ENCODE assay signal across 9 mouse cellular contexts in the genomic region with DNA sequence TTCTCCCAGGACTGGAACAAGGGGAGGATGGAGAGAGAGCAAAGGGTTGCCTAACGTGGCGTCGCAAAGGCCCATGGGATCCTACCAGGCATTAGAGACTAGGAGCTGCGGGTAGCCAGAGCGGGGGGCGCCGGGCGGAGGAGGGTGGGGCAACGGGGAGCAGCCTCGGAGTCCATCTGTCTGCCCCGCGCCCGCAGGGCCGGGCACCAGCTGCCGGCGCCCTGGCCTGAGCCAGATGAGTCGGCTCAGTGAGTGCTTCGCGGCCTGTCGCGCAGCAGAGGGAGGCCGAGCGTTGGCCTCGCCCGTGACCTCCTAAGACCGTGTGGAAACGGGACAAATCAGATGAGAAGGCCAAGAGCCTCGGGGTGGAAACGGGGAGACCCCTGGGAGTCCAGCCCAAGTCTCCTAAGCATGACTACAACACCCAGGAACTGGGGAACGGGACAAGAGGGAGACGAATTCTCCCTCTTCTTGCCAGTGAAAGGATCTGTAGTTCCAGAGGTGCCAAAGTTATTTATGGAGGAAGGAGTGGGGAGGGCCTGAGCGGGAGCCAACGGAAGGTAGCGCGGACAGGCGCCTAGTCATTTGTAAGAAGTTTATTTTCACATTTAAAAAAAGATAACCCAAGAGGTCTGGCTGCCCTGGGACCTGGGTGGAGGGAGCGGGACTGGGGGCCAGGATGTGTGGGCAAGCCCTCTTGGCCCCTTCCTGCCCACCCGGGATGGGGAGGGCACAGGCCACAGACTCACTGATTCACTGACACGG. TPM values are rescaled to one million over a fixed set of nuclear protein-coding genes. Genes with fewer than 3 reads are reported as not detected.
DNase-seq lines count a peak whose midpoint lies in the region; ATAC-seq lines count a peak whose summit lies in the region.
"Had no signal": no experiment of that assay in that cellular context is flagged by ENCODE, and none has a peak within 500 bp of the region (broad histone marks: within the 10 kb centered on the region; RNA-seq: fewer than 3 reads in every experiment).

No protein-coding gene starts in this region.

- H3K4me1 ChIP-seq in limb, embryonic 11.5 days (ENCODE audit: control insufficient read depth, insufficient read depth, low read length), result peaks cover 8% of the 10 kb centered on the region

- WGBS in limb, embryonic 11.5 days, result under 1% methylated on average over 39 of the region's 39 CpGs

- ATAC-seq in granulocyte monocyte progenitor cell, adult 5-6 weeks (replicated peaks; ENCODE audit: poor library complexity, severe bottlenecking), result peak; percentile 30; the same call in 1 of the 2 replicates
- no peak for ATAC-seq in limb, embryonic 11.5 days (ENCODE audit: insufficient number of reproducible peaks, low FRiP score, low TSS enrichment, low read depth)

- peak; percentile 74 for DNase-seq in adrenal gland, adult 2 months
- no peak for DNase-seq in adrenal gland, adult 18-20 months (ENCODE audit: low spot score in 2 of 2)
- peak; percentile 45 to 63 for DNase-seq in adrenal gland, postnatal 36 days
- peak; percentile 46 for DNase-seq in limb, embryonic 11.5 days (ENCODE audit: low spot score)
- DNase-seq in retina, embryonic 14.5 days (ENCODE audit: low spot score), result peak; percentile 71
- DNase-seq in layer of hippocampus, postnatal 36 days, result no peak
- DNase-seq in right cerebral cortex, postnatal 4 days, result no peak

- H3K27me3 ChIP-seq in limb, embryonic 11.5 days (ENCODE audit: control insufficient read depth, insufficient read depth, low read length), result peaks cover 67% of the 10 kb centered on the region

- H3K27ac ChIP-seq in limb, embryonic 11.5 days (replicated peaks; ENCODE audit: low read depth, low read length), result no peak overlapping the region

- H3K9ac ChIP-seq in limb, embryonic 11.5 days (ENCODE audit: low read length), result no peak overlapping the region

- no peak overlapping the region for H3K4me3 ChIP-seq in limb, embryonic 11.5 days (ENCODE audit: low read depth, low read length)
- H3K4me3 ChIP-seq: megakaryocyte, embryonic 14.5 days had no signal

- no peaks in the 10 kb centered on the region for H3K9me3 ChIP-seq in limb, embryonic 11.5 days (ENCODE audit: control insufficient read depth, low read length)
- H3K9me3 ChIP-seq: megakaryocyte, embryonic 14.5 days had no signal

- peak overlapping the region; percentile 12; the same call in 1 of the 2 replicates for H3K4me2 ChIP-seq in limb, embryonic 11.5 days (ENCODE audit: low read depth, severe bottlenecking)

- H3K36me3 ChIP-seq in limb, embryonic 11.5 days (ENCODE audit: control insufficient read depth, insufficient read depth, low read length), result no peaks in the 10 kb centered on the region; the same call in 1 of the 2 replicates

RNA-seq across cellular contexts. Expression of a gene that starts 7.9 kb away (rescaled TPM):
- not detected for total RNA-seq in adrenal gland, adult 2 months (2021)
- polyA plus RNA-seq in adrenal gland, adult 2 months (2012; rRNA removed), result 0.16 and 0.28 TPM in 2 replicates
- total RNA-seq in adrenal gland, adult 18-20 months (2021), result not detected
- not detected for total RNA-seq in adrenal gland, postnatal 36 days (2021)
- total RNA-seq in granulocyte monocyte progenitor cell, adult 5-6 weeks (2014; fragmentation: Nextera tagmentation), result not detected in 2 replicates
- total RNA-seq in granulocyte monocyte progenitor cell, adult 5-6 weeks (2017), result not detected in 2 replicates
- polyA plus RNA-seq in limb, embryonic 11.5 days (2014; fragmentation: Nextera tagmentation; extraction: Ambion mirVana), result not detected in 2 replicates
- not detected for total RNA-seq in layer of hippocampus, postnatal 36 days (2021)

Comparison
In these comparisons a context has a peak if more than half of its experiments do, and no peak if none do; other contexts are left out.
1. DNase-seq: peak in adrenal gland, adult 2 months (single experiment), adrenal gland, postnatal 36 days (2 of 2), limb, embryonic 11.5 days (single experiment) and retina, embryonic 14.5 days (single experiment); none in adrenal gland, adult 18-20 months (0 of 2), layer of hippocampus, postnatal 36 days (0 of 2) and right cerebral cortex, postnatal 4 days (single experiment).